Mouse (Mus musculus) layer of hippocampus, adult 18-20 months (tissue): Measurements from ENCODE around the gene Hoxd4. TPM values are rescaled to one million over a fixed set of nuclear protein-coding genes. Genes with fewer than 3 reads are reported as not detected.

ENCODE experiments used
- DNase-seq, 2 experiments: peaks; one replicate each; pipeline ENCODE4 v3.0.0; 2022; ENCODE audit warnings: low spot score in 2 of 2
- long read RNA-seq: library from polyadenylated mRNA; stranded (forward); transcript quantifications from one replicate; pipeline ENCODE4 v2.0.0, GENCODE M21; 2021
- total RNA-seq, 2 experiments: library from RNA; stranded (reverse); gene quantifications; 2 replicates each; pipeline ENCODE4 v1.2.3; 2021

Gene Hoxd4
- total RNA-seq: not detected
- long read RNA-seq: 0 reads

DNA sequence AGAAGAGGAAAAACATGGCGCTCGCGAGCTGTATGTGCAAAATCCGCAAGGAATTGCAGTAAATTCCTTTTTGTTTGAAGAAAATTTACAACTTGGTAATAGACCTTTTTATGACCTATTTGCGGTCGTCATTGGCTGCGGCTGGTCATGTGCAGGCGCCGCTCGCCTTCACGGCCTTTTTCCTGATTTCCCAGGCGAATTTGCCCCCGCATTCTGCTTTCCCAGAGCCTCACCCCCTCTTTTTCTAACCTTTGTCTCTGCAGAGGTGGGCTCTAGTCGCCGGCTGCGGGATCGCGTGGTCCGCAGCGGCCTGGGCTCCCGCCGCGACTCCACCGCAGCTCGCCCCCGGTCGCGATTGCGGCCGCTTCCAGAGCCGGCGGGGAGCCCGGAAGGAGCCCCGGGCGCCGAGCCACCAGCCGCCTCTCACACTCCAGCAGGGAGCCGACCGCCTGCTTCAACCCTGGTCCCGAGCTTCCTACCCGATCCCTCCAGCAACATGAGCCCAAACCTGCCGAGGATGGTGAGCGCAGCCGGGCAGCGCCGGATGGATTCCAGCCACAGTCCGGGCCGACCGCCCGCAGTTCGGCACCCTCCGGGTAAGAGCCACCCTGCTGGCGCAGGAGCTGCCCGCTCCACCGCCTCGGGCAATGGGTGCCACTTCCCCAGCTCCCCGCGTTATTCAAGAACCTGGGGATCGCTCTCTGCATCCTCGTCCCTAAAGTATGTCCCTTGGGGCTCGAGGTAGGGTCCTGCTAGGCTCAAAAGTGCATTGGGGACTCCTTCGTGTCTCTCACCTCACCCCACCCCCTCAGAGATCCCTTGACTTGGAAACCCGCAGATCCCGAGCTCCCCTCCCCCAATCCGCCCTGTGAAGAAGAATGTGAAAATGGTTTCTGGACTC, at the start of gene Hoxd4, which contains the start of gene Hoxd3:
Gene Hoxd4, plus strand, starts transcription at position 209 of the 901 bp plus-strand sequence.
Gene Hoxd3, plus strand, starts transcription at position 207 of the 901 bp plus-strand sequence.
- no peak for DNase-seq

DNA sequence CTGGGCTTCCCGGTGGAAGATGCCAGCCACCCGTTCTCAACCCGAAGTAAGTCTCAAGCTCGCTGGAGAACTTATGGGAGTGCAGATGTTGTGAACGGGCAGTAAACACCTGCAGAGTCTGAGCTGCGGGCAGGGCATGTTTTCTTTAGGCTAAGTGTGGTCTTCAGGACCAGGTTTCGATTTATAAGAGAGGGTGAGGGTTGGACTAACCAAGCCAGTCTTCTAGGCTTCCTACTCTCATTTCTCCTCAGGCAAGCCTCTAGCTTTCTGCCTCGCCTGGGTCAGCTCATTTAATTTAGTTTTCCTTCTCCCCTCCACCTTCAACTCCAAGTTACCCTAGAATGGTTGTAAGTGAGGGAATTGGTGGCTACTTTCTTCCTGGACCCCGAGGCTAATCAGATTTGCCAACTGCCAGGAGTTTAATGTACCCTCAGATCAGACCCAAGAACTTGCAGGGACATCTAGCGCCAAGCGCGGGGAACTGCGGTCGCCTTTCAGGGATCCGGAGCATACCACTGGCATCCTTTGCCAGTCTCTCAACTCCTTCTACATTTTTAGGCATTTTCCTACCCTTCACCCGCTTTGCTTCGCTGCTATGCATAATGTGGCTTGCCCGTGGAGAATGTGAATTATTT, 48.3 kb upstream of the Hoxd4 start:
- peak in 1 of 2 experiments; percentile 76 for DNase-seq

DNA sequence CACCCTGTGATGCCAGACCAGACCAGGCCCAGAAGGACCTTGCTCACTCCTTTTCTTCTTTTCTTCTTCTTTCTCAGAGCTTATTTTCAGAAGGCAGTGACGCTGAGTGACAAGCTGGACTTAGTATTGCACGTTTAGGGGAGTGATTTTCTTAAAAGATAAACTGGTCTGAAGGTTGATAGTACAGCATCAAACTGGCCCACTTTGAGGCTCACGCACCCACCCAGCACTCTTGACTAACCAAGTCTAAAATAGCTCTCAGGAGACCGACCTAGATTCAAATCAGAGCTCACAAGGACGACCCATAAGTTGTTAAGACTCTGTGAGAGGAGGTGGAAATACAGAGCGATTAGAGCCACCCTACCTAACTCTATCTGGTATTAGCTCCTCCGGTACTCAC, 45.3 kb upstream of the Hoxd4 start:
- DNase-seq: no peak

DNA sequence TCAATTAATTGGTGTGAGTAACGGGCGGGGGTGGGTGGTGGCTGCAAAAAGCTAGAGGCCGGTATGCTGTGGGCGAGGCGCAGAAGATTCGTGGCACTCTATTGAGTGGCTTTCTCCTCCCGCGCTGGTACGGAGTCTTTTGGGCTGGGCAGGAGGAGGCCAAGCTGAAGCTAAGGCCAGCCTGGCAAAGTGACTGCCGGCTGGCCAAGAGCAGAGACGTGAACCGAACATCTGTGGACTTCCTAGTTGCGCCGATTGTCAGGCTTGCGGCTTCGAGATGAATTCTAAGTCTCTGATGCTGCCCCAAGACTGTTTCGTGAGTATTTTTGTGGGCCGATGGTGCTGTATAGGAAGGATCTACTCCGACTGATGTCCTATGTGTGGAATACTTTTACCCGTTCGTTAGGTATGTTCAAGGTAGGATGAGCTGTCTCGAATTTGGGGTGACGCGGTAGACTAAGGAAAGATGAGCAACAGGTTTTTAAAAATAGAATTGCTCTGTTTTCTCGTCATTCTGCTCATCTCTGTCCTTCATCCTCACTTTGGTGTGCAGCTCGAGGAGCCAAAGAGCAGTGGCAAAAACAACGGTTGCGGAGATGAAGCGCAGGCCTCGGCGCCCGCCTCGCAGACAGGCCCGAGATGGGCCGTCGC, 44.4 kb upstream of the Hoxd4 start:
- no peak for DNase-seq

DNA sequence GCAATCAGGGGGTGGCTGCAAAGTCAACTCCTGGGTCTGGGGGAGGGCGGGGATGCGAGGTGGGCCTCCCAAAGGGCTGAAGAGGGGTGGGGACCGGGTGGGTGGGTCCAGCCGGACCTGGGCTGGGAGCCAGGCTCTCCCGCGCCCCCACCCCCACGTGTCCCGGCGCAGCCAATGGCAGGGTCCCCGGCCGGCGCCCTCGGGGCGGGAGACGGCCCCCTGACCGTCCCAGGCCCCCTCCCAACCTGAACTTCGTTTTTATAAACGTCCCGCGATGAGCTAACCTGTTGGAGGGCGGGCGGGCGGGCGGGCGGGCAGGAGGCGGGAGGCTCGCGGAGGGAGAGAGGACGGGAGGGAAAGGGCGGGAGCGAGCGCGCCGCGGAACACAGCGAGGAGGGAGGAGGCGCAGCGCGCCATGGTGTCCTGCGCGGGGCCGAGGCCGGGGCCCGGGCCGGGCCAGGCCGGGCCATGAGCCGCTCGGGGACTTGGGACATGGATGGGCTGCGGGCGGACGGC, 43.8 kb upstream of the Hoxd4 start, which contains the start of gene Hoxd13:
Gene Hoxd13, plus strand, starts transcription at position 469 of the 516 bp plus-strand sequence.
- no peak for DNase-seq

DNA sequence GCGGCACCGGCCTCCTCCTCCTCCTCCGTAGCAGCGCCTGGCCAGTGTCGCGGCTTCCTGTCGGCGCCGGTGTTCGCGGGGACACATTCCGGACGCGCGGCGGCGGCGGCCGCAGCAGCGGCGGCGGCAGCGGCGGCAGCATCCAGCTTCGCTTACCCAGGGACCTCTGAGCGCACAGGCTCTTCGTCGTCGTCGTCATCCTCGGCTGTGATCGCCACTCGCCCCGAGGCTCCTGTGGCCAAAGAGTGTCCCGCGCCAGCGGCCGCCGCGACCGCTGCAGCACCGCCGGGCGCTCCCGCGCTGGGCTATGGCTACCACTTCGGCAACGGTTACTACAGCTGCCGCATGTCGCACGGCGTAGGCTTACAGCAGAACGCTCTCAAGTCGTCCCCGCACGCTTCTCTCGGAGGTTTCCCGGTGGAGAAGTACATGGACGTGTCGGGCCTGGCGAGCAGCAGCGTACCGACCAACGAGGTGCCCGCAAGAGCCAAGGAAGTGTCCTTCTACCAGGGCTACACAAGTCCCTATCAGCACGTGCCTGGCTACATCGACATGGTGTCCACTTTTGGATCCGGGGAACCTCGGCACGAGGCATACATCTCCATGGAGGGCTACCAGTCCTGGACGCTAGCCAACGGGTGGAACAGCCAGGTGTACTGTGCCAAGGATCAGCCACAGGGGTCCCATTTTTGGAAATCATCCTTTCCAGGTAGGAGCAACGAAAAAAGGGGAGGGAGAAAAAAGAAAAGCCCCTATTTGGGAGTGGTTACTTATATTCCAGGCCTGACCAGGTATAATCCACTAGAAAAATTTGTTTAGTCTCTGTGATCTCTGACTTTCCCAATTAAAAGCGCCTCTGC, 43.1 kb upstream of the Hoxd4 start:
- DNase-seq: no peak

DNA sequence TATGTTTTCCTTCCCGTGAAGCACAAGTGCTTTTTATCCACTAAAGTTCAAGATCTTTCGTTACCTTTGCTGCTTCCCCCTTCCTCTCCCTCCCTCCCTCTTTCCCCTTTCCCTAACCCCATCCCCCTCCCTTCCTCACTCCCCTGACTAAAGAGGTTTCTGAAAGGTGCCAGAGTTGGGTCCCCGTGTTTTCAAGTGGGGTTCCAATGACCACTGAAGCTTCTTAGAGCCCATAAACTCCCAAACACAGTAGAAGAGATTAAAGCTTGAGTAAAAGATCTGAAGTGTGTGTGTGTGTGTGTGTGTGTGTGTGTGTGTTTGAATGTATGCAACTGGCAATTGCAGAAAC, 42.5 kb upstream of the Hoxd4 start:
- no peak for DNase-seq

DNA sequence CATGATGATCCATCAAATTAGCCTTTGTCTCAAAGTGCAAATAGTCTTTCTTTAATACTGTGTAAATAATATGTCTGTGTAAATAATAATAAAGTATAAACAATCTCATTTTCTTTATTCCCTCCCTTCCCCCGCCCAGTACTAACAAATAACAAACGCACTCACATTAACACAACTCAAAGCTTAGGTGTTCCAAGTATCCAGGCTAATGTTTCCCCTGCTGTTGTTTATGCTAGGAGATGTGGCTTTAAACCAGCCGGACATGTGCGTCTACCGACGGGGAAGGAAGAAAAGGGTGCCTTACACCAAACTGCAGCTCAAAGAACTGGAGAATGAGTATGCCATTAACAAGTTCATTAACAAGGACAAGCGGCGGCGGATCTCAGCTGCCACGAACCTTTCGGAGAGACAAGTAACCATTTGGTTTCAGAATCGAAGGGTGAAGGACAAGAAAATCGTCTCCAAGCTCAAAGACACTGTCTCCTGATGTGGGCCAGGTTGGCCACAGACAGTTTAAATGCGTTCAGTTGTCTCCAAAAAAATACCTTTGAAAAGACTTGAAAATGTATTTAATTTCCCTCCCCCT, 42.0 kb upstream of the Hoxd4 start:
- no peak for DNase-seq

DNA sequence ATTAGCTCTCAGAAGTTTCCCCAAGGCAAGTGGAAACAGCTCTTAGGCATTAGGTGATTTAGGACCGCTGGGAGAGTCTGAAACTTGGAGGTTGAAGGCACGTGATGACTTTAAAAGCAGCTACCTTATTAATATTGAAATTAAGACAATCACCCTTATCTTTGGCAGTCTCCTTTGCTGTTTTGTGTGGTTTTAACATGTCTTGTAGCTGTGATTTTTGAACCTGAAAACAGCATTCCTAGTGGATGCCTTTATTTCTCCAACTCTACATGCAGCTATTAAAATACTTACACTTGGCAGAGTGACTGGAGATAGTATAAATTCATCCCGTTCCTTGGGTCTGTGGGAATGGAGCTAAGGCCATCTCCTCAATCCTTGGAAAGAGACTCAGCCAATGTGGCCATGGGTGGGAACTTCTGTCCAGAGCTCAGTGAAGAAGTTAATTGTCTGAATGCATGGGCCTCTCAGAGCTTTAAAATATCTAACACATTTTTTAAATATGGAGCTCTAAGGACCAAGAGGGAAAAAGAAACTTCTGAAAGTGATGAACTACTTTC, 41.0 kb upstream of the Hoxd4 start:
- DNase-seq: no peak

DNA sequence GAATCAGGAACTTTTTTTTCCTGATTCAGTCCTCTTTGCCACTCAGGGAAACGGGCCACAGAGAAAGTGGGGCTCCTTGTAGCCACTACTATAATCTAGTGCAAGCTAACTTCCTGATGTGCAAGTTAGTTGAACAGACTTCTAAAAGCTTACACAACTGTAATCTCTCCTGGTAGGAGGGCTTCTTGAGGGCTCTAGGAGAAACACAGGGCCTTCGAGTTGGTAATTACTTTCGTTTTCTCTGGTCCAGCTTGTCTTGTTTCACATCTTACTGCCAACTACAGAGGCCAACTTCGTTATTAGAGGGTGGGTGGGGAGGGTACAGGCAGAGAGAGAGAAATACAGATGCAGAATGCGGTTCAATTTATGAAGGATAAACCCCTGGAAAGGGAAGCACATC, 39.9 kb upstream of the Hoxd4 start:
- DNase-seq: no peak

DNA sequence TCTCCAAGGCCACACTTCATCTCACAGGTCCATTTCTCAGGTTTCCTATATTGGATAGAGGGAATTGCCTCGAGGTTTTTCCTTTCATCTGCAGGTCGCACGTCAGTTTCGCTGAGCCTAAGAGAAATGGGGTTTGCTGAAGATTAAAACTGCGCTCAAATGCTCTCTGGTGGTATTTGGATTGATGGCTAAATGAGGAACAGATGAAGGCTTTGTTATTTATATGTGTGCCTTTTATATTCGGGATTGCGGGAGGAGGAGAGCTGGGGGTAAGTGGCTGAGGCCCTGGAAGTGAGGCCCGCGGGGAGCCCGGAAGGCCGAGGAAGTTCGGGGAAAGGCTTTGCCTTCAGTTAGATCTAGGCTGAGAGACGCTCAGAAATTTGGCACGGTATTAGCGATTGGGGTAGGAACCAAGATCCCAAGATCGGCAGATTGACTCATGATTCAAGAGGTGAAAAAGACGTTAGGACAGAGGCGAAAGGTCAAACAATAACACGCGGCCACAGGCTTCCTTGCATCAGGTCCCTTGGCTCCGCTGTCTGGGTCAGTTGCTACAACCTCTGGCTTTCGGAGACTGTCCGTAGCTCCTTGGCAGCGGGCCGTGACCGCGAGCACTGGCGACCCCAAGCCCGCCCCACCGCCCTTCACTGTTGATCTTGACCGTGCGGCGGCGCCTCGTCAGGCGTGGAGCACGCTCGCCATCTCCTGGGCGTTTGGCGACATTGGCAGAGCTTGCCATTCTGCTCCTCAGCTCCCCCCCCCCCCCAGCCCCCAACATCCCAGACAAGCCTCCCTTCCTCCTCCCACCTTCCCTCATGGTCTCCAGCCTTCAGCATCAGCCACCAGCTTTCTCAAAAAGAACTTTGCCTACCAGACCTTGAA, 39.0 kb upstream of the Hoxd4 start:
- no peak for DNase-seq

DNA sequence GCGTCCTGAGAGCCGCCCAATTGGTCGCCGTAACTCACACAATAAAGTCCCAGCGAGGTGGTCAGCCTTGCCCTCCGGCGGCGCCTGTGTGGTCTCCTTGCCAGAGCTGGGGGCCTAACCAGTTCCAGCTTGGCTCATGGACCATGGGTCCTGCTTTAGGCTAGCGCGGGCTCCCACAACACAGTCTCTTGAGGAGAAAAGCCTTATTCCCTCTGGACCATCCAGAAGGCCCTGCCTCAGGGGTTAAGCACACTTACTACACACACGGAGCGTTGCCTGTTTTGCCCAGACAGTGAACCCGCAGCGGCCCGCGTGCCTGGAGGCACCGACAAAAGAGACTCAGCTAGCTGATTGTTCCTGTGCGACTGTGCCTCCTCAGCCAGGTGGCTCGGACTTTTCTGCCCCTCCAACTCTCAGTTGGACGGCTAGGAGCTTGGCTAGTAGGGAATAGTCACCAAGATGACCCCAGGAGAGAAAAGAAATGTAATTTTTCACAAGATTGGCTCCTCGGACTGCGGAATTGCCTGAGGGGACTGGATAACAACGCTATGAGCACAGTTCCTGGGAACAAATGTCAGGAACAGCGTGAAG, 37.8 kb upstream of the Hoxd4 start:
- no peak for DNase-seq

DNA sequence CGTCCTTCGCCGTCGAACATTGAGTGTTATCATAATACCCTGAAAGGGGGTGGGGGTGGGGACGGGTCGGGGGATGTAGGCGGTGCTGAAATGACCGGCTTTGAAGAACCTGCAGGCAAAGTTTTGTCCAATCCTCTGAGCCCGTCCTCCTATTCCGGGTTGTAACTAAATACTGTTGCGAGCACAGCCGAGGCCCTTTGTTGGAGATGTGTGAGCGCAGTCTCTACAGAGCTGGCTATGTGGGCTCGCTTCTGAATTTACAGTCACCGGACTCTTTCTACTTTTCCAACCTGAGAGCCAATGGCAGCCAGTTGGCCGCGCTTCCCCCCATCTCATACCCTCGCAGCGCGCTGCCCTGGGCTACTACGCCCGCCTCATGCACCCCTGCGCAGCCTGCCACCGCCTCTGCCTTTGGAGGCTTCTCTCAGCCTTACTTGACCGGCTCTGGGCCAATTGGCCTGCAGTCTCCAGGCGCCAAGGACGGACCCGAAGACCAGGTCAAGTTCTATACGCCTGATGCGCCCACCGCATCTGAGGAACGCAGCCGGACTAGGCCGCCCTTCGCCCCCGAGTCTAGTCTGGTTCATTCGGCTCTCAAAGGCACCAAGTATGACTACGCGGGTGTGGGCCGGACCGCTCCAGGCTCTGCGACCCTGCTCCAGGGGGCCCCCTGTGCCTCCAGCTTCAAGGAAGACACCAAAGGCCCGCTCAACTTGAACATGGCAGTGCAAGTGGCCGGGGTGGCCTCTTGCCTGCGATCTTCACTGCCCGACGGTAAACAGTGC, 36.7 kb upstream of the Hoxd4 start, which contains the start of gene Hoxd12:
Gene Hoxd12, plus strand, starts transcription at position 133 of the 785 bp plus-strand sequence.
- DNase-seq: no peak

DNA sequence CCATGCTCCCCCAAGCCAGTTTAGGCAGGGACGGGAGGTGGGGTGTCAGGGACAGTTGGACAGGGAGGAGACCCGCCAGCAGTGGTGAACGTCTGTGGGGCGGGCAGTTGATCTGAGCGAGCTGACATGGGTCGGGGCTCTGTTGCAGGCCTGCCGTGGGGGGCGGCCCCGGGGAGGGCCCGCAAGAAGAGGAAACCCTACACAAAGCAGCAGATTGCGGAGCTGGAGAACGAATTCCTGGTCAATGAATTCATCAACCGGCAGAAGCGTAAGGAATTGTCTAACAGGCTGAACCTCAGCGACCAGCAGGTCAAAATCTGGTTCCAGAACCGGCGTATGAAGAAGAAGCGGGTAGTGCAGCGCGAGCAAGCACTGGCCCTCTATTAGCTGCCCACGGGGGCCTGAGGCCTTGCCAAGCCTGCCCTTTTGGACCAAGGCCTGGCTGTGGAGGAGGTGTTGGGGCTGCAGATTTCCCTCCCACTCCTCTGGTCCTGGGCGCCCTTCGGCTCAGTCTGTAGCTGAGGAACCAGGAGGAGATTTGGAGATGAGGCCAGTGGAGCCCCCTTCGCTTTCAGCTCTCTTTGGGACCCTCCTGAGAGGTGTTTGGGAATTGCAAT, 36.0 kb upstream of the Hoxd4 start:
- no peak for DNase-seq

DNA sequence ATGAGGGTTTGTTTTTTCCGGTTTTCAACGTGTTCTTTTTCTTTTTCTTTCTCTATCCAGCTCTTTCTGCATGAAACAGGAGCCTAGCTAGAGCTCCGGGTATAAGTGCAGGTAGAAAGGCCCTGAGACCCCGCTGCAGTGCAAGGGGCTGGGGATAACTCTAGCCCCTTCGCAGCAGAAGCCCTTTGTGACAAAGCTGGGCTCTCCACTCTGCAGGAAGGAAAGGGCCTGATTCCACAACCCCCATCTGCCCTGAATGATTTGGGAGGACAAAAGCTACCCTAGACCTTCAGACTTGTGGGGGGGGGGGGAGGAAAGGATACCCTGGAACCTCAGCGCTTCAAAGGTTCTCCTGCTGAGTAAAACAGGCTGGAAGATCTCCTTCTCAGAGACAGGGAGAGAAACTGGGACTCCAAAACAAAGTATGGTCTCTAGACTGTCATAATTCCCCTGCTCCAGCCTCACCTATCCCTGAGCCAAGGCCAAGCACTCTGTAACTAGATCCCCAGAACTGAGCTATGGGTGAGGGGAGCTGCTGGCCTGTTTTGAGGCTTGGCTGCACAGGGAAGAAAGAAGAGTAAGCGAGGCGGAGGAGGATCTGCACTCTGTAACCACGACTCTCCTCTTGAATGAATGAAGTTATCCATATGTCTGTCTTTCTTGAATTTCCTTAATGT, 35.2 kb upstream of the Hoxd4 start:
- no peak for DNase-seq

DNA sequence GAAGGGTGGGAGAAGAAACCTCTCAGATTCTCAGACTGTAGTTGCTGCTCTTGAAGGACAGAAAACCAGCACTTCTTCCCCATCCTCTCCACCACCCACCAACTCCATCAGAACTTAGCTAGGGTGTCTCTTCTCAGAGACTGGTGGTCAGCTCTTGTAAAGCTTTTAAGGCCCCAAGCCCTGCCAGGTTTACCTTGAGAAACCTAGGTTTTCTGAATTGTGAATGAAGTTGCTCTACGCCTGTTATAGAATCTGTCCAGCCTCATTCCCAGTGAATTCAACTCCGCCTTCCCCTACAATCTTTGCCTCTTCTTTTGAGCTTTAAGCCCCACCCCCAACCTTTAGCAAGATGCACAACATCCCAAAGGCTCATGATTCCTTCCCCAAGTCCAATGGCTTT, 34.6 kb upstream of the Hoxd4 start:
- no peak for DNase-seq
